Mouse (Mus musculus) myocyte (in vitro differentiated cells): ENCODE data around the gene Ninj2. TPM values are rescaled to one million over a fixed set of nuclear protein-coding genes. Genes with fewer than 3 reads are reported as not detected.

Experiments used
- H3K27me3 ChIP-seq: one replicate; pipeline ENCODE4 v1.6.1; 2011; ENCODE audit not compliant: control insufficient read depth, insufficient read depth, insufficient read length
- H3K36me3 ChIP-seq: one replicate; pipeline ENCODE4 v1.6.1; 2011; ENCODE audit not compliant: control insufficient read depth, insufficient read depth
- H3K4me2 ChIP-seq: one replicate; pipeline ENCODE4 v1.6.1; 2011; ENCODE audit warnings: low read depth, control low read depth
- H3K4me3 ChIP-seq: one replicate; pipeline ENCODE4 v1.5.1; 2011; ENCODE audit warnings: mild to moderate bottlenecking, control low read depth, moderate library complexity
- H3K79me2 ChIP-seq: one replicate; pipeline ENCODE4 v1.6.1; 2011; ENCODE audit not compliant: control insufficient read depth, insufficient read depth
- H3ac ChIP-seq: one replicate; pipeline ENCODE4 v1.6.1; 2011; ENCODE audit not compliant: control insufficient read depth, insufficient read length
- CEBPB ChIP-seq: IDR thresholded peaks from 2 replicates; pipeline ENCODE4 v1.6.1; 2011; ENCODE audit warnings: mild to moderate bottlenecking, moderate library complexity; ENCODE audit not compliant: poor library complexity, insufficient read depth, severe bottlenecking
- E2F4 ChIP-seq: IDR thresholded peaks from one replicate; pipeline ENCODE4 v1.6.1; 2011; ENCODE audit warnings: mild to moderate bottlenecking, control low read depth, moderate library complexity; ENCODE audit not compliant: insufficient read depth
- MAX ChIP-seq: IDR thresholded peaks from one replicate; pipeline ENCODE4 v1.6.1; 2011; ENCODE audit warnings: low read depth, mild to moderate bottlenecking, control low read depth
- MYOD1 ChIP-seq, 3 experiments: IDR thresholded peaks; one replicate each; pipeline ENCODE4 v1.6.1; 2011; ENCODE audit warnings: control low read depth in 2 of 3, low read depth in 2 of 3, mild to moderate bottlenecking in 2 of 3, moderate library complexity in 1 of 3; ENCODE audit not compliant: insufficient read length in 2 of 3, control insufficient read depth in 1 of 3
- MYOG ChIP-seq, 3 experiments: IDR thresholded peaks; one replicate each; pipeline ENCODE4 v1.6.1; 2011; ENCODE audit warnings: control low read depth in 2 of 3, low read depth in 2 of 3, mild to moderate bottlenecking in 2 of 3; ENCODE audit not compliant: insufficient read length in 2 of 3, control insufficient read depth in 1 of 3, insufficient read depth in 1 of 3
- POLR2A ChIP-seq: IDR thresholded peaks from one replicate; pipeline ENCODE4 v1.6.1; 2011; ENCODE audit warnings: low read depth, mild to moderate bottlenecking, control low read depth, moderate library complexity; ENCODE audit not compliant: insufficient read length
- POLR2AphosphoS2 ChIP-seq: IDR thresholded peaks from one replicate; pipeline ENCODE4 v1.6.1; 2011; ENCODE audit warnings: low read depth, control low read depth; ENCODE audit not compliant: insufficient read length
- REST ChIP-seq: IDR thresholded peaks from one replicate; pipeline ENCODE4 v1.6.1; 2011; ENCODE audit warnings: mild to moderate bottlenecking, control low read depth, moderate library complexity; ENCODE audit not compliant: insufficient read depth, insufficient read length
- SRF ChIP-seq: IDR thresholded peaks from one replicate; pipeline ENCODE4 v1.6.1; 2011; ENCODE audit warnings: low read depth; ENCODE audit not compliant: control insufficient read depth, insufficient read length
- TCF12 ChIP-seq: IDR thresholded peaks from one replicate; pipeline ENCODE4 v1.6.1; 2011; ENCODE audit warnings: mild to moderate bottlenecking, control low read depth; ENCODE audit not compliant: poor library complexity, insufficient read depth, severe bottlenecking
- TCF3 ChIP-seq: IDR thresholded peaks from one replicate; pipeline ENCODE4 v1.6.1; 2011; ENCODE audit warnings: low read depth, control low read depth; ENCODE audit not compliant: insufficient read length
- USF1 ChIP-seq: IDR thresholded peaks from one replicate; pipeline ENCODE4 v1.6.1; 2011; ENCODE audit warnings: low read depth, mild to moderate bottlenecking, control low read depth, moderate library complexity
- polyA plus RNA-seq: library from polyadenylated mRNA; unstranded; fragments of >200 nt; fragmentation: generic; extraction: Trizol; gene quantifications from one replicate; pipeline ENCODE4 v1.2.1, GENCODE M21; 2012; ENCODE audit warnings: missing spikeins

Gene Ninj2
- polyA plus RNA-seq, 1 experiment, result 0.05 TPM

- peak overlapping the region; percentile 23 for H3K4me3 ChIP-seq
- H3ac ChIP-seq, result no peak overlapping the region
- H3K79me2 ChIP-seq, result no peaks in the 10 kb centered on the region
- H3K4me2 ChIP-seq, result peak overlapping the region; percentile 79
- H3K27me3 ChIP-seq, result no peaks in the 10 kb centered on the region
- H3K36me3 ChIP-seq, result no peaks in the 10 kb centered on the region
- TF ChIP-seq REST (no peak), E2F4 (no peak), MYOG (IDR thresholded peaks at IDR 0.05; ENCODE audit: control insufficient read depth in 1 of 3, insufficient read depth in 1 of 3, insufficient read length in 2 of 3, low read depth in 2 of 3) (no peak), TCF12 (no peak), TCF3 (no peak), SRF (no peak), POLR2AphosphoS2 (no peak), USF1 (no peak), CEBPB (no peak)
Observed at GRCm38 (mm10) chr6:120191396-120192170, 98.4 kb downstream of the Ninj2 start.

- Histone ChIP-seq H3K79me2 (no peaks in the 10 kb centered on the region), H3K27me3 (no peaks in the 10 kb centered on the region), H3K36me3 (no peaks in the 10 kb centered on the region), H3K4me2 (peak overlapping the region; percentile 79), H3ac (no peak overlapping the region), H3K4me3 (peak overlapping the region; percentile 23)
- no peak for TF ChIP-seq TCF12
- TF ChIP-seq SRF, result no peak
- TF ChIP-seq MAX, result no peak
- peak; percentile 78 for TF ChIP-seq POLR2A
- TF ChIP-seq USF1, result no peak
- TF ChIP-seq MYOD1 (IDR thresholded peaks at IDR 0.05; ENCODE audit: control insufficient read depth in 1 of 3, insufficient read length in 2 of 3, low read depth in 2 of 3), result no peak
- TF ChIP-seq POLR2AphosphoS2, result peak; percentile 43
- no peak for TF ChIP-seq MYOG (IDR thresholded peaks at IDR 0.05; ENCODE audit: control insufficient read depth in 1 of 3, insufficient read depth in 1 of 3, insufficient read length in 2 of 3, low read depth in 2 of 3)
- no peak for TF ChIP-seq E2F4
- TF ChIP-seq CEBPB, result no peak
- TF ChIP-seq REST, result no peak
- TF ChIP-seq TCF3, result no peak
Observed at GRCm38 (mm10) chr6:120192211-120192870, 99.2 kb downstream of the Ninj2 start.

GRCm38 (mm10) chr6:120193174-120193573 lies 100.0 kb downstream of the Ninj2 start:
- Histone ChIP-seq H3K36me3 (no peaks in the 10 kb centered on the region), H3K79me2 (no peaks in the 10 kb centered on the region), H3K4me2 (peak overlapping the region; percentile 79), H3ac (no peak overlapping the region), H3K27me3 (no peaks in the 10 kb centered on the region), H3K4me3 (peak overlapping the region; percentile 23)
- TF ChIP-seq POLR2AphosphoS2 (no peak), USF1 (peak; percentile 79), MYOG (IDR thresholded peaks at IDR 0.05; ENCODE audit: control insufficient read depth in 1 of 3, insufficient read depth in 1 of 3, insufficient read length in 2 of 3, low read depth in 2 of 3) (no peak), E2F4 (no peak)

GRCm38 (mm10) chr6:120193793-120194192 lies 100.6 kb downstream of the Ninj2 start:
- Histone ChIP-seq H3K4me2 (no peak overlapping the region), H3ac (no peak overlapping the region), H3K4me3 (no peak overlapping the region), H3K36me3 (no peaks in the 10 kb centered on the region), H3K27me3 (no peaks in the 10 kb centered on the region), H3K79me2 (no peaks in the 10 kb centered on the region)
- TF ChIP-seq POLR2AphosphoS2 (no peak), MAX (no peak), CEBPB (no peak), TCF3 (no peak), E2F4 (no peak), SRF (no peak), POLR2A (no peak), TCF12 (no peak), MYOD1 (IDR thresholded peaks at IDR 0.05; ENCODE audit: control insufficient read depth in 1 of 3, insufficient read length in 2 of 3, low read depth in 2 of 3) (no peak), USF1 (no peak), REST (no peak), MYOG (IDR thresholded peaks at IDR 0.05; ENCODE audit: control insufficient read depth in 1 of 3, insufficient read depth in 1 of 3, insufficient read length in 2 of 3, low read depth in 2 of 3) (no peak)

- no peak overlapping the region for H3K4me3 ChIP-seq
- TF ChIP-seq REST, result no peak
- no peak for TF ChIP-seq MYOD1 (IDR thresholded peaks at IDR 0.05; ENCODE audit: control insufficient read depth in 1 of 3, insufficient read length in 2 of 3, low read depth in 2 of 3)
- TF ChIP-seq POLR2AphosphoS2, result no peak
- no peak for TF ChIP-seq TCF3
- no peak for TF ChIP-seq POLR2A
- no peak for TF ChIP-seq TCF12
- no peak for TF ChIP-seq CEBPB
- no peak for TF ChIP-seq E2F4
- no peak for TF ChIP-seq MYOG (IDR thresholded peaks at IDR 0.05; ENCODE audit: control insufficient read depth in 1 of 3, insufficient read depth in 1 of 3, insufficient read length in 2 of 3, low read depth in 2 of 3)
- TF ChIP-seq USF1, result no peak
- TF ChIP-seq MAX, result no peak
- TF ChIP-seq SRF, result no peak
- H3K79me2 ChIP-seq, result no peaks in the 10 kb centered on the region
- no peak overlapping the region for H3ac ChIP-seq
- no peaks in the 10 kb centered on the region for H3K27me3 ChIP-seq
- no peaks in the 10 kb centered on the region for H3K36me3 ChIP-seq
- no peak overlapping the region for H3K4me2 ChIP-seq
Observed at GRCm38 (mm10) chr6:120194305-120194704, 101.2 kb downstream of the Ninj2 start.
